ENCODE assay signal across 3 mouse cellular contexts in the genomic region with DNA sequence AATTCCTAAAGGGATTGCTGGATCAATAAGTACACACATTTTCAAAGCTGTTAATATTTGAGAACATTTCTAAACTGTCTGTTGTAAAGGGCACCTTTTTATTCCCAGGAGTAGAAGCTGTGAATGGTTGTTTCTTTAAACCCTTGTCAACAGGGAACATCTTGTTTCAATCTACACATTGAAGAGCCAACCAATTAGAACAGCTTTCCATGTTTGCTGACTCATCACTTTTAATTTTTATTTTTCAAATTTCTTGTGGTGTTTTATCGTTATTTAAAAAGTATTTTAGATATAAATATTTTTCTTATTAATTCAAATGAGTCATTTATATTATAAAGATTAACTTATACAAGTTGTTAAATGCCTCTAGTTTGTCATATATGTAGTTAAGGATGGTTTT.
TF ChIP-seq lines count a peak whose summit lies in the region.

No protein-coding gene starts in this region.

TF ChIP-seq in CH12.LX, 34 proteins besides CTCF, POLR2A, EP300 and RAD21 (continued from another document):
- TF ChIP-seq TBP (conservative IDR thresholded peaks at IDR 0.05; ENCODE audit: low read depth, low read length) (no peak), MAX (IDR thresholded peaks at IDR 0.05; ENCODE audit: low read length) (no peak)
TF ChIP-seq in CH12.LX: peak in this region for 1.

TF ChIP-seq in ES-E14, 5 proteins besides CTCF, POLR2A, EP300 and RAD21:
- TF ChIP-seq MAFK (IDR thresholded peaks at IDR 0.05; ENCODE audit: insufficient read depth, low read depth, low read length): peak; percentile 97
- TF ChIP-seq HCFC1 (IDR thresholded peaks at IDR 0.05; ENCODE audit: borderline replicate concordance, insufficient read depth, low read length): no peak

TF ChIP-seq in MEL, 35 proteins besides CTCF, POLR2A, EP300 and RAD21 (continued from another document):
- no peak for TF ChIP-seq MAX (IDR thresholded peaks at IDR 0.05; ENCODE audit: low read length)
- no peak for TF ChIP-seq SIN3A (IDR thresholded peaks at IDR 0.05; ENCODE audit: low read length)
TF ChIP-seq in MEL: peak in this region for 1.
